Mouse (Mus musculus) neural tube, embryonic 13.5 days (tissue): ENCODE results near the gene Cmpk2. TPM values are rescaled to one million over a fixed set of nuclear protein-coding genes. Genes with fewer than 3 reads are reported as not detected.
A peak's percentile ranks its signal among the peaks of the same experiment; 100 is the strongest.
"Not testable (repeated sequence)": the region's sequence is repeated elsewhere in the genome, so short reads cannot be mapped to it uniquely, and the experiment has no call there.

ENCODE experiments used
- ATAC-seq: fragments of 200-750 bp; cut with Nextera tagmentation; 2 replicates; pipeline ENCODE4 v1.8.0; 2017; ENCODE audit warnings: low read depth, mild to moderate bottlenecking, moderate TSS enrichment, moderate library complexity
- H3K27ac ChIP-seq: fragments of 300-500 bp; sonication (generic); replicated peaks from 2 replicates; pipeline ENCODE4 v1.5.1; 2015; ENCODE audit warnings: moderate library complexity, mild to moderate bottlenecking, inconsistent platforms
- H3K27me3 ChIP-seq: fragments of 300-500 bp; sonication (generic); 2 replicates; pipeline ENCODE4 v1.6.1; 2015; ENCODE audit warnings: mild to moderate bottlenecking, inconsistent platforms
- H3K36me3 ChIP-seq: fragments of 300-500 bp; sonication (generic); 2 replicates; pipeline ENCODE4 v1.6.1; 2015; ENCODE audit warnings: mild to moderate bottlenecking, inconsistent platforms
- H3K4me1 ChIP-seq: fragments of 300-500 bp; sonication (generic); replicated peaks from 2 replicates; pipeline ENCODE4 v1.6.1; 2015; ENCODE audit warnings: inconsistent platforms
- H3K4me2 ChIP-seq: fragments of 300-500 bp; sonication (generic); 2 replicates; pipeline ENCODE4 v1.6.1; 2015; ENCODE audit warnings: inconsistent platforms, mild to moderate bottlenecking, moderate library complexity
- H3K4me3 ChIP-seq: fragments of 300-500 bp; sonication (generic); 2 replicates; pipeline ENCODE4 v1.5.1; 2015; ENCODE audit warnings: mild to moderate bottlenecking, inconsistent platforms
- H3K9ac ChIP-seq: fragments of 300-500 bp; sonication (generic); 2 replicates; pipeline ENCODE4 v1.6.1; 2015; ENCODE audit warnings: moderate library complexity, mild to moderate bottlenecking, inconsistent platforms
- H3K9me3 ChIP-seq: fragments of 300-500 bp; sonication (generic); 2 replicates; pipeline ENCODE4 v1.6.1; 2016; ENCODE audit warnings: inconsistent platforms
- WGBS: fragments of 180-500 bp; shearing (Covaris S2); methylation state at CpG from one replicate; pipeline ENCODE4 v1.1.7; 2015; 5-methylcytosine and 5-hydroxymethylcytosine counted together
- polyA plus RNA-seq: library from polyadenylated mRNA; unstranded; fragments of >200 nt; fragmentation: Nextera tagmentation; extraction: Ambion mirVana; gene quantifications from 2 replicates; pipeline ENCODE4 v1.2.1, GENCODE M21; 2015

Gene Cmpk2
- polyA plus RNA-seq, 1 experiment from 2014 or later = 14.7 TPM

DNA sequence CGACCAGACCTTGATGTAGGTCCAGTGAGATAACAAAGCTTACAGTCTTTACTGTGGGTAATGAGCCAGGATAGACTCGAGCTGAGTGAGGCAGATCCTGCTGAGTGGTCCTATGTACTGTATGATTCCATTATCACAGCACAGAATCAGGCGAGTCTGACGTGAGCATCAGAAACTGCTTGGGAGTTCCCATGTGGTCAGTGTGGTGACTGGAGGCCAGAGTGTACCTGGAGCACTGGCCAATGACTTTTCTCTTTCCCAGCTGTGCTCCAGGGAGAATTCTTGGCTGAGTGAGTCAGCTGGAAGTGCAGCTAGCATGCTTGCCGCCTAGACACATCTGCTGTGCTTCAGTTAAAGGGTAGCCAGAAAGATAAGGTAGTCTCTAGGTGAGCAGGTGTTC is 14.3 kb upstream of the Cmpk2 start:
- H3K27ac ChIP-seq = no peak overlapping the region
- no peak overlapping the region for H3K4me2 ChIP-seq
- no peaks in the 10 kb centered on the region for H3K27me3 ChIP-seq
- H3K9ac ChIP-seq = no peak overlapping the region
- no peaks in the 10 kb centered on the region for H3K9me3 ChIP-seq
- WGBS = 54% methylated on average over 5 of the region's 5 CpGs
- H3K4me3 ChIP-seq = no peak overlapping the region
- no peak for ATAC-seq
- no peaks in the 10 kb centered on the region for H3K36me3 ChIP-seq
- H3K4me1 ChIP-seq = peaks cover 9% of the 10 kb centered on the region

- no peak within 1 kb of the TSS for H3K4me3 ChIP-seq
- peaks cover 9% of the 10 kb centered on the region for H3K4me1 ChIP-seq
- no peak within 1 kb of the TSS; the same call in 1 of the 2 replicates for H3K27ac ChIP-seq
- H3K36me3 ChIP-seq = no peaks in the 10 kb centered on the region
- WGBS = 46% methylated on average over 13 of the region's 13 CpGs
- H3K9ac ChIP-seq = no peak within 1 kb of the TSS
- H3K4me2 ChIP-seq = peak within 1 kb of the TSS; percentile 30
- H3K9me3 ChIP-seq = no peaks in the 10 kb centered on the region
- no peaks in the 10 kb centered on the region for H3K27me3 ChIP-seq
- ATAC-seq = peak; percentile 61
Measured at GRCm38 (mm10) chr12:26456028-26456698, 12.8 kb upstream of the Cmpk2 start, which contains the start of gene Rsad2. TSS of gene Rsad2 (minus strand) at chr12:26456452.

DNA sequence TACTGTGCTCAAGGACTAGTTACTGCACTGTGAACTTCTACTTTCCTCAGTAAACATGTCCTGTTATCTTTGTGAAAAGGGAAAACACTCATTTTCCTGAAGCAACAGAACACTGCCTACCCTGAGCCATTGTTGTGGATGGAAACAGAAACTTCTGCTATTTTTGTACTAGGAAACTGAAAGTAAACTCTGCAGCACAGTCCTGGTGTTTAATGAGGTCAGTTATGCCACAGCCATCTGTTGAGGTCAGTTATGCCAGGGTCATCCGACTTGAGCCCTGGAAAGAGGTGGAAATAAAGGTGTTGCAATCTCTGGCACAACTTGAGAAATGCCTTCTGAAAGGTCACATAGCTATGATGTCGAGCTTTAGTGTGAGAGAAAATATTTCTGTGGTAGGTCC is 8.9 kb upstream of the Cmpk2 start:
- no peak for ATAC-seq
- Histone ChIP-seq H3K4me2 (no peak overlapping the region), H3K4me3 (no peak overlapping the region), H3K27me3 (no peaks in the 10 kb centered on the region), H3K9ac (no peak overlapping the region), H3K36me3 (no peaks in the 10 kb centered on the region), H3K27ac (no peak overlapping the region), H3K9me3 (no peaks in the 10 kb centered on the region), H3K4me1 (peaks cover 9% of the 10 kb centered on the region)
- 73% methylated on average over 2 of the region's 2 CpGs for WGBS

- Histone ChIP-seq H3K4me2 (no peak overlapping the region), H3K9me3 (no peaks in the 10 kb centered on the region), H3K36me3 (no peaks in the 10 kb centered on the region), H3K27ac (no peak overlapping the region), H3K4me1 (peaks cover 12% of the 10 kb centered on the region), H3K9ac (no peak overlapping the region), H3K4me3 (no peak overlapping the region), H3K27me3 (no peaks in the 10 kb centered on the region)
- no peak for ATAC-seq
- WGBS = 52% methylated on average over 5 of the region's 5 CpGs
Measured at GRCm38 (mm10) chr12:26465600-26465999, 3.4 kb upstream of the Cmpk2 start.

- Histone ChIP-seq H3K27me3 (peaks cover 7% of the 10 kb centered on the region; the same call in 1 of the 2 replicates), H3K9ac (peak overlapping the region; percentile 87), H3K9me3 (no peaks in the 10 kb centered on the region), H3K4me1 (peaks cover 16% of the 10 kb centered on the region), H3K36me3 (no peaks in the 10 kb centered on the region), H3K4me2 (peak overlapping the region; percentile 88), H3K27ac (peak overlapping the region; percentile 94), H3K4me3 (peak overlapping the region; percentile 52)
- ATAC-seq = no peak
- 28% methylated on average over 6 of the region's 6 CpGs for WGBS
Measured at GRCm38 (mm10) chr12:26470042-26470409, 1.0 kb downstream of the Cmpk2 start.

DNA sequence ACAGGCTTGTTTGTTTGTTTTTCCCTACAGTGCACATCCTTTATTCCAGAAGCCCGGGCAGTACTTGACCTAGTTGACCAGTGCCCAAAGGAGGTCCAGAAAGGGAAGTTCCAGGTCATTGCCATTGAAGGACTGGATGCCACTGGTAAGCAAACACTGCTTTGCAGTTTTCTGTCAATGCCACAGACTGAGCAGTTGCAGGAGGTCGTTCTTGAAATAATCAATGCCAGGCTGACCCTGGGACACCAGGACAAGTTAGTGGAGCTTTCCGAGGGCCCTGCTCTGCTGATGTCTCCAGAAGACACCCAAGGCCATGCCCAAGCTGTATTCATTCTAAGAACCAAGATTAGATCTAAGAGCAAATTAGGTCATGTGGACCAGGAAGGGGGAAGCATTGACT is 2.4 kb downstream of the Cmpk2 start:
- Histone ChIP-seq H3K4me3 (no peak overlapping the region), H3K9me3 (no peaks in the 10 kb centered on the region), H3K4me1 (peaks cover 16% of the 10 kb centered on the region), H3K27ac (no peak overlapping the region), H3K27me3 (peaks cover 7% of the 10 kb centered on the region; the same call in 1 of the 2 replicates), H3K36me3 (no peaks in the 10 kb centered on the region), H3K9ac (no peak overlapping the region), H3K4me2 (no peak overlapping the region)
- no peak for ATAC-seq
- 73% methylated on average over 3 of the region's 3 CpGs for WGBS

DNA sequence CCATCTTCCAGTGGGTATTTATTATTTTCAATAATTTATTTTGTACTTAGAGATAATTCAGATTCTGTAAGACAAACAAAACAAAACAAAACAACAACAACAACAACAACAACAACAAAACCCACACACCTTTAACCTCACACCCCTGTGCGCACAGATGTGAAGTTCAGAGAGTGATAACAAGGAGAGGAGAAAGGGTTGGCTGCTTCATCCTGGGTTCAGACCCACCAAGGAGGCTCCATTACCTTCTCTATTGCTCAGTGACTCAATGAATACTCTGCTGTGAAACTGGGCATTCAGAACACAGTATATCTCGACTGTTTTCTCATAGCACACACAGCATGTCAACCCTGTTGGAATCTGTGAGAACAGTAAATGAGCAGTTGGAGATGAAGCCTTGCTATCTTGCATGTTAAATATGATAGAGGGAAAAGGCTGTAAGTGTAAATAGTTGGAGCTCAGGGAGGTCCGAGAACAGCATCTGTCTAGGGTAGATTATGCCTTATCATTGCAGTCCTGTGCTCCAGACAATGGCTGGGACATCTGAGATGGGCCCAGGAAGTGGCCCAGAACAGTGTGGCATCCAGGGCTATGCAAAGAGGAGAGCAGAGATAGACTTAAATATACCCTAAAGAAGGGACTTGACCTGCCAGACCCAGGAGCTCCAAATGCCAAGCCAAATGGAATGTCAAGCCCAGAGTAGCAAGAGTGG is 3.9 kb downstream of the Cmpk2 start:
- H3K4me2 ChIP-seq = no peak overlapping the region
- H3K4me3 ChIP-seq = no peak overlapping the region
- no peak for ATAC-seq
- WGBS = 81% methylated on average over 3 of the region's 3 CpGs
- peaks cover 16% of the 10 kb centered on the region for H3K4me1 ChIP-seq
- H3K27me3 ChIP-seq = peaks cover 7% of the 10 kb centered on the region; the same call in 1 of the 2 replicates
- no peaks in the 10 kb centered on the region for H3K36me3 ChIP-seq
- no peaks in the 10 kb centered on the region for H3K9me3 ChIP-seq
- no peak overlapping the region for H3K9ac ChIP-seq
- no peak overlapping the region for H3K27ac ChIP-seq

- peaks cover 7% of the 10 kb centered on the region for H3K27me3 ChIP-seq
- peaks cover 4% of the 10 kb centered on the region; the same call in 1 of the 2 replicates for H3K36me3 ChIP-seq
- peaks cover 14% of the 10 kb centered on the region for H3K4me1 ChIP-seq
- no peak overlapping the region for H3K27ac ChIP-seq
- H3K4me3 ChIP-seq = no peak overlapping the region
- WGBS = 89% methylated on average over 6 of the region's 6 CpGs
- ATAC-seq = no peak
- H3K9me3 ChIP-seq = no peaks in the 10 kb centered on the region
- H3K4me2 ChIP-seq = no peak overlapping the region
- H3K9ac ChIP-seq = no peak overlapping the region
Measured at GRCm38 (mm10) chr12:26473746-26474145, 4.7 kb downstream of the Cmpk2 start.

GRCm38 (mm10) chr12:26477198-26477597 is 8.2 kb downstream of the Cmpk2 start:
- ATAC-seq = no peak
- Histone ChIP-seq H3K27ac (no peak overlapping the region), H3K27me3 (peaks cover 4% of the 10 kb centered on the region; the same call in 1 of the 2 replicates), H3K4me3 (no peak overlapping the region), H3K9me3 (no peaks in the 10 kb centered on the region), H3K9ac (no peak overlapping the region), H3K36me3 (peaks cover 4% of the 10 kb centered on the region; the same call in 1 of the 2 replicates), H3K4me2 (no peak overlapping the region), H3K4me1 (no peaks in the 10 kb centered on the region)
- WGBS = 74% methylated on average over 5 of the region's 5 CpGs

DNA sequence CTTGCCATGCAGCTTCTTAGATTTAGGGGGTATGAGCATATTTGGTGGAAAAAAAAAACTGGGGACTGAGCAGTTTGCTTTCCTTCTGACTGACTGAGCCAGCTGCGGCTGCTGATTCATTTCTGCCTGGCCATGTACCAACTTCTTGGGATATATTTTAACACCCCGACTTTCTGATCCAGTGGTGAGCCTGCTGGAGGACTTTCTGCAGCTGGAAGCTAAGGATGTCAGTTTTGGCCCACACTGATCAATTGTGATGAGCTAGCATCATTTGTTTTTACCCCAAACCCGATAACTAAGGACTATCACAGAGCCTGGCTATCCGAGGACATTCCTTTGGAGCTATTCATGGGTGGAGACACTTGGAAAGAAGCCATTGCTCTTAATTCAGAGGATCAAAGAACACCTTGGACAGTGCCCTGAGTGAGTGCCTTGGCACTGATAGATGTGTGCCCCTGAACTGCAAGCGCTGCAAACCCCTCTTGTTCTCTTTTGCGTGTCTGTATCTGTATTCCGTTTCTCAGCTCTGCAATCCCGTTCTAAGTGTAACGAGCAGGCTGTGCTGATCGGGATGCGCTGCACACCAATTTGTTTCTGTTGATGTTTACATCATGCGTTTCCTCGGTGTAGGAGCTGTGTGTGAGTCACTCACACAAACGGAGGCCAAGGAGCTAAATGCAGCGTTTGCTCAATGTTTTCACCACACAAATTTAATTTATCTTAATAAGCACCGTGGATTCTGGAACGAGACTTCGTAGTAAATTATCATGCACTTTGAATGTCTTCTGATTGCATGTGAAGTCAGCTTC is 9.4 kb downstream of the Cmpk2 start:
- ATAC-seq = no peak
- no peaks in the 10 kb centered on the region for H3K9me3 ChIP-seq
- no peak overlapping the region for H3K4me2 ChIP-seq
- no peaks in the 10 kb centered on the region for H3K4me1 ChIP-seq
- H3K36me3 ChIP-seq = peaks cover 4% of the 10 kb centered on the region; the same call in 1 of the 2 replicates
- H3K9ac ChIP-seq = no peak overlapping the region
- H3K4me3 ChIP-seq = no peak overlapping the region
- H3K27ac ChIP-seq = no peak overlapping the region
- WGBS = 87% methylated on average over 18 of the region's 18 CpGs
- H3K27me3 ChIP-seq = peaks cover 3% of the 10 kb centered on the region; the same call in 1 of the 2 replicates

- H3K9me3 ChIP-seq, H3K9ac ChIP-seq: not testable (repeated sequence)
- WGBS = 93% methylated on average over 12 of the region's 12 CpGs
Measured at GRCm38 (mm10) chr12:26485738-26486580, 17.0 kb downstream of the Cmpk2 start.

More at GRCm38 (mm10) chr12:26485738-26486580, 17.0 kb downstream of the Cmpk2 start:
- not testable (repeated sequence) for H3K4me3 ChIP-seq, H3K36me3 ChIP-seq, H3K27ac ChIP-seq, ATAC-seq, H3K4me2 ChIP-seq
- peaks cover 25% of the 10 kb centered on the region for H3K27me3 ChIP-seq
- peaks cover 15% of the 10 kb centered on the region for H3K4me1 ChIP-seq
